Mouse (Mus musculus): ENCODE data around the gene Sh3pxd2b. TPM values are rescaled to one million over a fixed set of nuclear protein-coding genes. Genes with fewer than 3 reads are reported as not detected.

Sh3pxd2b gene
- polyA plus RNA-seq, 1 experiment from 2014 or later = 20.8 TPM

Other genes with a start within 250 kb of the Sh3pxd2b start
- gene Il9r, start 147.5 kb upstream of the Sh3pxd2b start, polyA plus RNA-seq (2015; fragmentation: Nextera tagmentation; extraction: Ambion mirVana) = not detected in 2 replicates
- 49.5 and 50.4 TPM in 2 replicates for gene Snrnp25, start 142.4 kb upstream of the Sh3pxd2b start, polyA plus RNA-seq (2015; fragmentation: Nextera tagmentation; extraction: Ambion mirVana)
- 24.8 and 29.2 TPM in 2 replicates for gene Rhbdf1, start 125.5 kb upstream of the Sh3pxd2b start, polyA plus RNA-seq (2015; fragmentation: Nextera tagmentation; extraction: Ambion mirVana)
- gene Mpg, start 121.3 kb upstream of the Sh3pxd2b start, polyA plus RNA-seq (2015; fragmentation: Nextera tagmentation; extraction: Ambion mirVana) = 34.7 and 36.9 TPM in 2 replicates
- gene Nprl3, start 80.1 kb upstream of the Sh3pxd2b start, polyA plus RNA-seq (2015; fragmentation: Nextera tagmentation; extraction: Ambion mirVana) = 33.5 and 43.9 TPM in 2 replicates
- 31.5 and 46.1 TPM in 2 replicates for gene Hba-x, start 71.4 kb upstream of the Sh3pxd2b start, polyA plus RNA-seq (2015; fragmentation: Nextera tagmentation; extraction: Ambion mirVana)
- gene Hba-a1, start 64.3 kb upstream of the Sh3pxd2b start, polyA plus RNA-seq (2015; fragmentation: Nextera tagmentation; extraction: Ambion mirVana) = 2,663 and 3,254 TPM in 2 replicates
- 0.51 and 0.95 TPM in 2 replicates for gene Hbq1b, start 60.9 kb upstream of the Sh3pxd2b start, polyA plus RNA-seq (2015; fragmentation: Nextera tagmentation; extraction: Ambion mirVana)
- 6,860 and 8,722 TPM in 2 replicates for gene Hba-a2, start 51.3 kb upstream of the Sh3pxd2b start, polyA plus RNA-seq (2015; fragmentation: Nextera tagmentation; extraction: Ambion mirVana)
- gene Hbq1a, start 47.8 kb upstream of the Sh3pxd2b start, polyA plus RNA-seq (2015; fragmentation: Nextera tagmentation; extraction: Ambion mirVana) = 0.83 and 2.3 TPM in 2 replicates
- gene Ubtd2, start 107.5 kb downstream of the Sh3pxd2b start, polyA plus RNA-seq (2015; fragmentation: Nextera tagmentation; extraction: Ambion mirVana) = 46.6 and 46.9 TPM in 2 replicates
- 0.25 and 0.63 TPM in 2 replicates for gene Efcab9, start 184.3 kb downstream of the Sh3pxd2b start, polyA plus RNA-seq (2015; fragmentation: Nextera tagmentation; extraction: Ambion mirVana)
- gene Stk10, start 185.5 kb downstream of the Sh3pxd2b start, polyA plus RNA-seq (2015; fragmentation: Nextera tagmentation; extraction: Ambion mirVana) = 2.0 and 2.8 TPM in 2 replicates

All from hindbrain, embryonic 15.5 days (tissue).